Mouse (Mus musculus) heart, adult 2 months (tissue): Measurements from ENCODE around the gene Aes.

Experiments used
- CTCF ChIP-seq: fragments of 200-600 bp; IDR thresholded peaks from 2 replicates; pipeline ENCODE4 v1.8.1; 2022; ENCODE audit warnings: antibody characterized with exemption, mild to moderate bottlenecking, moderate library complexity
- EP300 ChIP-seq: fragments of 200-500 bp; IDR thresholded peaks from 2 replicates; pipeline ENCODE4 v1.6.1; 2011; ENCODE audit warnings: low read depth, low read length, control low read depth; ENCODE audit not compliant: insufficient read depth
- POLR2A ChIP-seq: fragments of 200-500 bp; IDR thresholded peaks from 2 replicates; pipeline ENCODE4 v1.6.1; 2011; ENCODE audit warnings: mild to moderate bottlenecking, low read depth, low read length, control low read depth; ENCODE audit not compliant: insufficient read depth

GRCm38 (mm10) chr10:81541803-81542202 lies 17.5 kb upstream of the Aes start:
- no peak for TF ChIP-seq CTCF
- peak; percentile 58 for TF ChIP-seq POLR2A
- TF ChIP-seq EP300 = no peak; the same call in 1 of the 2 replicates
